Mouse (Mus musculus) liver, embryonic 14.5 days (tissue): ENCODE data around the gene Mrps23. TPM values are rescaled to one million over a fixed set of nuclear protein-coding genes. Genes with fewer than 3 reads are reported as not detected.

Experiments used
- ATAC-seq: fragments of 200-750 bp; cut with Nextera tagmentation; 2 replicates; pipeline ENCODE4 v1.8.0; 2017; ENCODE audit warnings: moderate number of reproducible peaks, mild to moderate bottlenecking, moderate library complexity; ENCODE audit not compliant: insufficient read depth
- DNase-seq, 3 experiments: peaks; one replicate each; pipeline ENCODE4 v3.0.0-alpha.2; 2012 to 2013; ENCODE audit warnings: low read depth in 3 of 3, low spot score in 3 of 3
- H3K27ac ChIP-seq: fragments of 300-500 bp; sonication (generic); 2 replicates; pipeline ENCODE4 v1.5.1; 2014; ENCODE audit warnings: moderate library complexity, mild to moderate bottlenecking, control low read depth, inconsistent platforms
- H3K27me3 ChIP-seq: fragments of 300-500 bp; sonication (generic); 2 replicates; pipeline ENCODE4 v1.6.1; 2014; ENCODE audit warnings: mild to moderate bottlenecking, low read length, moderate library complexity; ENCODE audit not compliant: control insufficient read depth, insufficient read depth
- H3K36me3 ChIP-seq: fragments of 300-500 bp; sonication (generic); replicated peaks from 2 replicates; pipeline ENCODE4 v1.6.1; 2014; ENCODE audit warnings: low read depth; ENCODE audit not compliant: control insufficient read depth, insufficient read depth
- H3K4me1 ChIP-seq, 2 experiments: fragments of 200-500 bp in 1 of 2; fragments of 300-500 bp in 1 of 2; sonication (generic) in 1 of 2; replicated peaks; 2 replicates each; pipeline ENCODE4 v1.6.1; 2012 to 2014; ENCODE audit warnings: antibody characterized with exemption in 1 of 2, inconsistent platforms in 1 of 2, low read length in 1 of 2; ENCODE audit not compliant: control insufficient read depth in 2 of 2, insufficient read depth in 2 of 2
- H3K4me2 ChIP-seq: fragments of 300-500 bp; sonication (generic); 2 replicates; pipeline ENCODE4 v1.6.1; 2014; ENCODE audit warnings: low read depth, mild to moderate bottlenecking, control low read depth, moderate library complexity
- H3K4me3 ChIP-seq, 2 experiments: fragments of 200-500 bp in 1 of 2; fragments of 300-500 bp in 1 of 2; sonication (generic) in 1 of 2; 2 replicates each; pipeline ENCODE4 v1.5.1; 2012 to 2014; ENCODE audit warnings: low read depth in 2 of 2, low read length in 2 of 2, mild to moderate bottlenecking in 2 of 2, control low read depth in 1 of 2, inconsistent platforms in 1 of 2, moderate library complexity in 1 of 2; ENCODE audit not compliant: insufficient read depth in 1 of 2
- H3K9ac ChIP-seq: fragments of 300-500 bp; sonication (generic); replicated peaks from 2 replicates; pipeline ENCODE4 v1.6.1; 2014; ENCODE audit warnings: mild to moderate bottlenecking, control low read depth, moderate library complexity
- H3K9me3 ChIP-seq: fragments of 300-500 bp; sonication (generic); 2 replicates; pipeline ENCODE4 v1.6.1; 2016; ENCODE audit warnings: low read length, mixed read lengths; ENCODE audit not compliant: control insufficient read depth
- CTCF ChIP-seq: IDR thresholded peaks from 2 replicates; pipeline ENCODE4 v1.5.1; 2016; ENCODE audit warnings: antibody characterized with exemption, low read depth, control low read depth
- EP300 ChIP-seq: IDR thresholded peaks from 2 replicates; pipeline ENCODE4 v1.6.1; 2016; ENCODE audit warnings: antibody characterized with exemption, low read depth
- WGBS: fragments of 180-500 bp; shearing (Covaris S2); extraction: QIAGEN DNeasy Blood & Tissue Kit; methylation state at CpG from one replicate; pipeline ENCODE4 v1.1.7; 2014; ENCODE audit not compliant: insufficient replicate concordance; 5-methylcytosine and 5-hydroxymethylcytosine counted together
- polyA plus RNA-seq, 2 experiments: library from polyadenylated mRNA; depleted of rRNA in 1 of 2; stranded (reverse) in 1 of 2; unstranded in 1 of 2; fragments of >200 nt; fragmentation: Nextera tagmentation in 1 of 2; extraction: Ambion mirVana in 1 of 2; gene quantifications; 2 replicates each; pipeline versions ENCODE4 v1.2.1 to v1.2.3; 2012 to 2014

Mrps23 gene
- polyA plus RNA-seq, 2 experiments: 30.2 to 33.7 TPM

- H3K36me3 ChIP-seq: no peaks in the 10 kb centered on the region
- H3K4me2 ChIP-seq: no peak overlapping the region
- TF ChIP-seq CTCF: no peak
- no peak overlapping the region for H3K27ac ChIP-seq
- H3K4me1 ChIP-seq: no peaks in the 10 kb centered on the region
- H3K27me3 ChIP-seq: no peaks in the 10 kb centered on the region
- no peak overlapping the region for H3K9ac ChIP-seq
- no peaks in the 10 kb centered on the region for H3K9me3 ChIP-seq
- 65% methylated on average over 6 of the region's 6 CpGs for WGBS
- no peak for ATAC-seq
- DNase-seq: no peak
- no peak overlapping the region for H3K4me3 ChIP-seq
These were observed 14.0 kb downstream of the Mrps23 start for GRCm38 (mm10) chr11:88218155-88218554.

GRCm38 (mm10) chr11:88218586-88218985 is 14.4 kb downstream of the Mrps23 start:
- Histone ChIP-seq H3K9ac (no peak overlapping the region), H3K4me2 (no peak overlapping the region), H3K4me1 (no peaks in the 10 kb centered on the region), H3K27me3 (no peaks in the 10 kb centered on the region), H3K9me3 (no peaks in the 10 kb centered on the region), H3K36me3 (no peaks in the 10 kb centered on the region), H3K27ac (no peak overlapping the region), H3K4me3 (no peak overlapping the region)
- ATAC-seq: no peak
- no peak for TF ChIP-seq EP300
- no peak for TF ChIP-seq CTCF
- DNase-seq: no peak
- 61% methylated on average over 7 of the region's 7 CpGs for WGBS

GRCm38 (mm10) chr11:88221929-88222475 is 17.8 kb downstream of the Mrps23 start:
- Histone ChIP-seq H3K4me3 (no peak overlapping the region), H3K36me3 (no peaks in the 10 kb centered on the region), H3K4me2 (no peak overlapping the region), H3K4me1 (no peaks in the 10 kb centered on the region), H3K9me3 (no peaks in the 10 kb centered on the region), H3K27me3 (no peaks in the 10 kb centered on the region), H3K9ac (no peak overlapping the region), H3K27ac (no peak overlapping the region)
- DNase-seq: no peak
- 78% methylated on average over 15 of the region's 15 CpGs for WGBS
- ATAC-seq: no peak
- TF ChIP-seq CTCF (no peak), EP300 (no peak)

- H3K4me2 ChIP-seq: no peak overlapping the region
- no peaks in the 10 kb centered on the region for H3K4me1 ChIP-seq
- WGBS: 62% methylated on average over 17 of the region's 17 CpGs
- TF ChIP-seq EP300: no peak
- no peak for TF ChIP-seq CTCF
- DNase-seq (no peak), ATAC-seq (no peak)
- no peak overlapping the region for H3K4me3 ChIP-seq
- H3K9me3 ChIP-seq: no peaks in the 10 kb centered on the region
- no peak overlapping the region for H3K9ac ChIP-seq
- H3K27me3 ChIP-seq: no peaks in the 10 kb centered on the region
- no peaks in the 10 kb centered on the region for H3K36me3 ChIP-seq
- no peak overlapping the region for H3K27ac ChIP-seq
These were observed 23.1 kb downstream of the Mrps23 start for GRCm38 (mm10) chr11:88227001-88227957.

- H3K9ac ChIP-seq: no peak overlapping the region
- WGBS: 65% methylated on average over 4 of the region's 4 CpGs
- DNase-seq: no peak
- no peak overlapping the region for H3K27ac ChIP-seq
- H3K4me2 ChIP-seq: no peak overlapping the region
- H3K4me1 ChIP-seq: peaks cover 4 to 14% of the 10 kb centered on the region in 2 experiments; a peak in 3 of 4 replicates
- no peaks in the 10 kb centered on the region for H3K36me3 ChIP-seq
- no peak for ATAC-seq
- no peak for TF ChIP-seq CTCF
- TF ChIP-seq EP300: no peak
- H3K27me3 ChIP-seq: no peaks in the 10 kb centered on the region
- no peaks in the 10 kb centered on the region for H3K9me3 ChIP-seq
- no peak overlapping the region for H3K4me3 ChIP-seq
These were observed 27.1 kb downstream of the Mrps23 start for GRCm38 (mm10) chr11:88231213-88231790.
